Mouse (Mus musculus) spleen, adult 2 months (tissue): ENCODE measurements around the gene Celsr1. TPM values are rescaled to one million over a fixed set of nuclear protein-coding genes. Genes with fewer than 3 reads are reported as not detected.
A peak's percentile ranks its signal among the peaks of the same experiment; 100 is the strongest.

Experiments
- DNase-seq, 2 experiments: peaks; one replicate each; pipeline versions ENCODE4 v3.0.0 to v3.0.0-alpha.2; 2012 to 2021; ENCODE audit warnings: low spot score in 2 of 2, low read depth in 1 of 2
- H3K27ac ChIP-seq: fragments of 200-500 bp; 2 replicates; pipeline ENCODE4 v1.5.1; 2012; ENCODE audit warnings: low read length, inconsistent platforms; ENCODE audit not compliant: insufficient read depth
- H3K27me3 ChIP-seq: fragments of 200-500 bp; 2 replicates; pipeline ENCODE4 v1.6.1; 2012; ENCODE audit warnings: mild to moderate bottlenecking, moderate library complexity, low read length, inconsistent platforms; ENCODE audit not compliant: control insufficient read depth, insufficient read depth
- H3K36me3 ChIP-seq: fragments of 200-500 bp; 2 replicates; pipeline ENCODE4 v1.6.1; 2012; ENCODE audit warnings: mild to moderate bottlenecking, low read length, inconsistent platforms; ENCODE audit not compliant: control insufficient read depth, insufficient read depth
- H3K4me1 ChIP-seq: fragments of 200-500 bp; 2 replicates; pipeline ENCODE4 v1.6.1; 2011; ENCODE audit warnings: inconsistent platforms; ENCODE audit not compliant: control insufficient read depth, insufficient read depth, insufficient read length
- H3K4me3 ChIP-seq: fragments of 200-500 bp; 2 replicates; pipeline ENCODE4 v1.5.1; 2011; ENCODE audit warnings: mild to moderate bottlenecking, inconsistent platforms; ENCODE audit not compliant: insufficient read depth, insufficient read length; ENCODE audit errors: extremely low read depth
- CTCF ChIP-seq: fragments of 200-500 bp; IDR thresholded peaks from 2 replicates; pipeline ENCODE4 v1.5.1; 2011; ENCODE audit warnings: mild to moderate bottlenecking, inconsistent platforms; ENCODE audit not compliant: insufficient read depth, insufficient read length, insufficient replicate concordance; ENCODE audit errors: extremely low read depth
- POLR2A ChIP-seq: fragments of 200-500 bp; IDR thresholded peaks from 2 replicates; pipeline ENCODE4 v1.6.1; 2011; ENCODE audit warnings: low read depth, low read length, inconsistent platforms
- WGBS: fragments of 180-500 bp; shearing (Covaris S2); methylation state at CpG from one replicate; pipeline ENCODE4 v1.1.7; 2018; 5-methylcytosine and 5-hydroxymethylcytosine counted together
- polyA plus RNA-seq: library from polyadenylated mRNA; depleted of rRNA; stranded (reverse); fragments of >200 nt; gene quantifications from 2 replicates; pipeline ENCODE4 v1.2.3, GENCODE M21; 2012; rRNA removed

Gene Celsr1
- polyA plus RNA-seq: 7.4 and 7.9 TPM in 2 replicates

GRCm38 (mm10) chr15:86033191-86033841, at the start of gene Celsr1:
Gene Celsr1 (minus strand): TSS chr15:86033777.
- Histone ChIP-seq H3K27me3 (peaks cover 10% of the 10 kb centered on the region), H3K4me1 (peaks cover 10% of the 10 kb centered on the region), H3K36me3 (no peaks in the 10 kb centered on the region), H3K27ac (no peak within 1 kb of the TSS), H3K4me3 (peak within 1 kb of the TSS; percentile 57)
- TF ChIP-seq CTCF: no peak
- no peak for TF ChIP-seq POLR2A
- 2% methylated on average over 76 of the region's 80 CpGs for WGBS
- no peak for DNase-seq

GRCm38 (mm10) chr15:86083261-86083741, 49.7 kb upstream of the Celsr1 start:
- no peak for TF ChIP-seq CTCF
- TF ChIP-seq POLR2A: no peak
- no peaks in the 10 kb centered on the region for H3K27me3 ChIP-seq
- 26% methylated on average over 6 of the region's 6 CpGs for WGBS
- H3K36me3 ChIP-seq: no peaks in the 10 kb centered on the region
- H3K27ac ChIP-seq: no peak overlapping the region
- no peak for DNase-seq
- peaks cover 29% of the 10 kb centered on the region; the same call in 1 of the 2 replicates for H3K4me1 ChIP-seq
- no peak overlapping the region for H3K4me3 ChIP-seq

- Histone ChIP-seq H3K27ac (no peak overlapping the region), H3K4me1 (peaks cover 26% of the 10 kb centered on the region; the same call in 1 of the 2 replicates), H3K27me3 (no peaks in the 10 kb centered on the region), H3K36me3 (no peaks in the 10 kb centered on the region), H3K4me3 (no peak overlapping the region)
- TF ChIP-seq CTCF (no peak), POLR2A (no peak)
- 92% methylated on average over 11 of the region's 11 CpGs for WGBS
- no peak for DNase-seq
Measured at GRCm38 (mm10) chr15:86082551-86082961, 49.0 kb upstream of the Celsr1 start.

DNA sequence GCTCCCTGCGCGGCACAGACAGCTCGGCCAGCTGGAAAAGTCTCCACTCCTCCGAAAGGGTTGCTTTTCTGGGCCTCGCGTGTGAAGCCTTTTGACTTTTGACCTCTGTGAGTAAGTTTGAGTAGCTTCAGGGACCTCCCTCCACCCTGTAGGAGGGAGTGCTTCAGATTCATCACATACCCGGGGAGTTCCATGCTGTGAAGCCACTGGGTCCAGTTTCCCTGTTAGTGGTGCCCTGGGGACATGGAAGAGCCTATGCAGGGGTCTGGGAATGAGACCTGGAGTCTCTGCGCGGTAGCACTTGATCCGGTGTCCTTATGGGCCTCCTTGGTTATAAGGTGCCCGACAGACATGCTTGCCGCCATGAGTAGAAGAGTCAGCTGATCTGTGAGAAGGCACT, 48.1 kb upstream of the Celsr1 start:
- H3K27me3 ChIP-seq: no peaks in the 10 kb centered on the region
- DNase-seq: no peak
- H3K4me1 ChIP-seq: peaks cover 19% of the 10 kb centered on the region; the same call in 1 of the 2 replicates
- H3K36me3 ChIP-seq: no peaks in the 10 kb centered on the region
- TF ChIP-seq POLR2A (no peak), CTCF (no peak)
- H3K27ac ChIP-seq: no peak overlapping the region
- H3K4me3 ChIP-seq: no peak overlapping the region
- 95% methylated on average over 12 of the region's 12 CpGs for WGBS

GRCm38 (mm10) chr15:86080408-86080807, 46.8 kb upstream of the Celsr1 start:
- TF ChIP-seq CTCF (no peak), POLR2A (no peak)
- Histone ChIP-seq H3K36me3 (no peaks in the 10 kb centered on the region), H3K27me3 (no peaks in the 10 kb centered on the region), H3K27ac (no peak overlapping the region), H3K4me1 (peaks cover 13% of the 10 kb centered on the region; the same call in 1 of the 2 replicates), H3K4me3 (no peak overlapping the region)
- DNase-seq: no peak
- 95% methylated on average over 1 of the region's 1 CpGs for WGBS

- DNase-seq: no peak
- Histone ChIP-seq H3K27me3 (no peaks in the 10 kb centered on the region), H3K36me3 (no peaks in the 10 kb centered on the region), H3K4me3 (no peak overlapping the region), H3K27ac (no peak overlapping the region), H3K4me1 (peaks cover 13% of the 10 kb centered on the region; the same call in 1 of the 2 replicates)
- 71% methylated on average over 4 of the region's 4 CpGs for WGBS
- TF ChIP-seq POLR2A: no peak
- TF ChIP-seq CTCF: no peak
Measured at GRCm38 (mm10) chr15:86079876-86080275, 46.3 kb upstream of the Celsr1 start.

GRCm38 (mm10) chr15:86079467-86079866, 45.9 kb upstream of the Celsr1 start:
- no peak for DNase-seq
- no peak for TF ChIP-seq POLR2A
- no peak for TF ChIP-seq CTCF
- no peak overlapping the region for H3K27ac ChIP-seq
- H3K4me3 ChIP-seq: no peak overlapping the region
- WGBS: 78% methylated on average over 5 of the region's 5 CpGs
- peaks cover 13% of the 10 kb centered on the region; the same call in 1 of the 2 replicates for H3K4me1 ChIP-seq
- no peaks in the 10 kb centered on the region for H3K36me3 ChIP-seq
- H3K27me3 ChIP-seq: no peaks in the 10 kb centered on the region
